Mouse (Mus musculus) testis, adult 2 months (tissue): ENCODE data around the gene Dlec1. TPM values are rescaled to one million over a fixed set of nuclear protein-coding genes. Genes with fewer than 3 reads are reported as not detected.

Experiments used
- H3K27ac ChIP-seq: fragments of 200-500 bp; 2 replicates; pipeline ENCODE4 v1.5.1; 2012; ENCODE audit warnings: low read depth, low read length; ENCODE audit not compliant: control insufficient read depth, insufficient read depth
- H3K27me3 ChIP-seq: fragments of 200-500 bp; 2 replicates; pipeline ENCODE4 v1.6.1; 2012; ENCODE audit warnings: mild to moderate bottlenecking, low read length, moderate library complexity; ENCODE audit not compliant: control insufficient read depth, insufficient read depth
- H3K36me3 ChIP-seq: fragments of 200-500 bp; 2 replicates; pipeline ENCODE4 v1.6.1; 2012; ENCODE audit warnings: mild to moderate bottlenecking, low read length; ENCODE audit not compliant: control insufficient read depth, insufficient read depth
- H3K4me1 ChIP-seq: fragments of 200-500 bp; 2 replicates; pipeline ENCODE4 v1.6.1; 2012; ENCODE audit warnings: low read length; ENCODE audit not compliant: control insufficient read depth, insufficient read depth
- H3K4me3 ChIP-seq: fragments of 200-500 bp; 2 replicates; pipeline ENCODE4 v1.5.1; 2012; ENCODE audit warnings: low read depth, mild to moderate bottlenecking, low read length, moderate library complexity, mixed read lengths; ENCODE audit not compliant: control insufficient read depth
- CTCF ChIP-seq: fragments of 200-500 bp; IDR thresholded peaks from 2 replicates; pipeline ENCODE4 v1.5.1; 2012; ENCODE audit warnings: low read depth, mild to moderate bottlenecking, inconsistent platforms, low read length, moderate library complexity; ENCODE audit not compliant: control insufficient read depth, insufficient read depth, insufficient replicate concordance
- POLR2A ChIP-seq: fragments of 200-500 bp; IDR thresholded peaks from 2 replicates; pipeline ENCODE4 v1.6.1; 2012; ENCODE audit warnings: low read depth, mild to moderate bottlenecking, inconsistent platforms, low read length, moderate library complexity; ENCODE audit not compliant: control insufficient read depth
- polyA plus RNA-seq: library from polyadenylated mRNA; depleted of rRNA; stranded (reverse); fragments of >200 nt; gene quantifications from 2 replicates; pipeline ENCODE4 v1.2.3, GENCODE M21; 2012

Gene Dlec1
- polyA plus RNA-seq, 1 experiment, result 26.2 TPM

GRCm38 (mm10) chr9:119145137-119145536 lies 42.9 kb downstream of the Dlec1 start:
- TF ChIP-seq POLR2A, result no peak
- TF ChIP-seq CTCF, result no peak
- H3K27ac ChIP-seq, result no peak overlapping the region
- H3K4me3 ChIP-seq, result no peak overlapping the region
- no peaks in the 10 kb centered on the region for H3K27me3 ChIP-seq
- no peaks in the 10 kb centered on the region; the same call in 1 of the 2 replicates for H3K36me3 ChIP-seq
- H3K4me1 ChIP-seq, result no peaks in the 10 kb centered on the region

- H3K36me3 ChIP-seq, result no peaks in the 10 kb centered on the region; the same call in 1 of the 2 replicates
- H3K4me3 ChIP-seq, result no peak overlapping the region
- no peaks in the 10 kb centered on the region for H3K27me3 ChIP-seq
- no peaks in the 10 kb centered on the region for H3K4me1 ChIP-seq
- TF ChIP-seq POLR2A (no peak), CTCF (no peak)
- no peak overlapping the region for H3K27ac ChIP-seq
These were observed 43.4 kb downstream of the Dlec1 start for GRCm38 (mm10) chr9:119145638-119146037.

DNA sequence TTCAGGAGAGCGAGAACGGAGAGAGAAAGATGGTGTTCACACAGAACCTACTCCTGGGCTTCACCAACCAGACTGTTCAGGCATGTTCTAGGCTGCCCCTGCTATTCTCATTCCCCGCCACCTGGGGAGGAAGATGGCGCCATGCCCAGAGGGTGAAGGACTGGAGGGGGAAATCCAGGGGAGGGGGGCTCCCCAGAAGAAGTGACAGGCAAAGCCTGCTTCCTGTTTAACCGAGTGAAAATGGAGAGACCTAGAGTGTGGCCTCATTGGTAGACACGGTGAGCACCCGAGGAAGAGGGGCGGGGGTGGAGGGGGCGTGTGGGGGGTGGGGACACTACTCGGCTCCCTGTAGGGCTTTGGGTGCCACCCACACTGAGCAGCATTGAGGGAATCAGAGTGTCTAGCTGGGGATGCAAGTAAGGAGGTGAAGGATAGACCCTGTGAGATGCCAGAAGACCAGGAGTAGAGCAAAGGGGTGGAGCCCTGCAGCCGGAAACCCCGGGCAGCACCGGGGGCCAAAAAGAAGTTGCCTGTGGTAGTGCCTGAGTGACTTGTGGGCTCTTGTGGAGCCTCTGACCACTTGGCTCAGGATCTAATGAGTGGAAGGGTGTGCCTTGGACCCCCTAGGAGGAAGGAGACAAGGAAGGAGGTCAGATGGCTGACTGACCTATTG lies 44.0 kb downstream of the Dlec1 start:
- H3K36me3 ChIP-seq, result no peaks in the 10 kb centered on the region; the same call in 1 of the 2 replicates
- H3K4me3 ChIP-seq, result no peak overlapping the region
- TF ChIP-seq CTCF (no peak), POLR2A (no peak)

GRCm38 (mm10) chr9:119149601-119150000 lies 47.3 kb downstream of the Dlec1 start:
- no peak overlapping the region for H3K27ac ChIP-seq
- TF ChIP-seq CTCF (0 out of 2 replicates have a peak, but pooled peaks have one; percentile 4), POLR2A (no peak)
- no peaks in the 10 kb centered on the region for H3K36me3 ChIP-seq
- H3K27me3 ChIP-seq, result no peaks in the 10 kb centered on the region
- no peak overlapping the region for H3K4me3 ChIP-seq
- no peaks in the 10 kb centered on the region for H3K4me1 ChIP-seq

More for the DNA sequence above, 44.0 kb downstream of the Dlec1 start:
- H3K27me3 ChIP-seq, result no peaks in the 10 kb centered on the region
- no peaks in the 10 kb centered on the region for H3K4me1 ChIP-seq
- no peak overlapping the region for H3K27ac ChIP-seq

DNA sequence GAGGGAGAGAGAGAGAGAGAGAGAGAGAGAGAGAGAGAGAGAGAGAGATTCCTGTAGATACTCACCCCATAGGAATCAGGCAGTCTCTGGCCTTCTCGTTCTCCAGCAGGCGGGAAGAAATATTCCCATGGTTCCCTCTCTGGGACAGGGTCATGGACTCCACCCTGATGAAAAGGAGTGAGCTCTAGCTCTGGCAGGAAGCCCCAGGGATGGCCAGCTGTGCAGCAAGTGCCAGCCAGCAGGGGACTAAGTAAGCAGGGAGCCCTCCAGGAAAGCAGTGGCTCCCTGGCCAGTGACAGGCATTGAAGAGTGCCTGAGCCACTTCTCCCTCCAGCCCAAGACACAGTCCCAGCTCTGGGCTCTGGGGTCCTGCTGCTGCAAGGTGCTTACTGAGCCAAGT lies 49.5 kb downstream of the Dlec1 start:
- H3K27me3 ChIP-seq, result no peaks in the 10 kb centered on the region
- H3K27ac ChIP-seq, result no peak overlapping the region

GRCm38 (mm10) chr9:119155416-119155815 lies 53.1 kb downstream of the Dlec1 start:
- TF ChIP-seq CTCF (no peak), POLR2A (no peak)

More for the DNA sequence above, 49.5 kb downstream of the Dlec1 start:
- Histone ChIP-seq H3K36me3 (no peaks in the 10 kb centered on the region), H3K4me3 (no peak overlapping the region), H3K4me1 (peaks cover 4% of the 10 kb centered on the region)
- TF ChIP-seq POLR2A (no peak), CTCF (no peak)

GRCm38 (mm10) chr9:119155826-119156225 lies 53.5 kb downstream of the Dlec1 start:
- Histone ChIP-seq H3K4me3 (no peak overlapping the region), H3K27ac (no peak overlapping the region), H3K36me3 (no peaks in the 10 kb centered on the region), H3K27me3 (no peaks in the 10 kb centered on the region), H3K4me1 (peaks cover 6% of the 10 kb centered on the region)
- TF ChIP-seq POLR2A (no peak), CTCF (no peak)

More at GRCm38 (mm10) chr9:119155416-119155815, 53.1 kb downstream of the Dlec1 start:
- no peak overlapping the region for H3K27ac ChIP-seq
- no peaks in the 10 kb centered on the region for H3K27me3 ChIP-seq
- H3K4me1 ChIP-seq, result peaks cover 6% of the 10 kb centered on the region
- H3K4me3 ChIP-seq, result no peak overlapping the region
- H3K36me3 ChIP-seq, result no peaks in the 10 kb centered on the region
